ENCODE assay signal across 8 mouse cellular contexts in the genomic region with DNA sequence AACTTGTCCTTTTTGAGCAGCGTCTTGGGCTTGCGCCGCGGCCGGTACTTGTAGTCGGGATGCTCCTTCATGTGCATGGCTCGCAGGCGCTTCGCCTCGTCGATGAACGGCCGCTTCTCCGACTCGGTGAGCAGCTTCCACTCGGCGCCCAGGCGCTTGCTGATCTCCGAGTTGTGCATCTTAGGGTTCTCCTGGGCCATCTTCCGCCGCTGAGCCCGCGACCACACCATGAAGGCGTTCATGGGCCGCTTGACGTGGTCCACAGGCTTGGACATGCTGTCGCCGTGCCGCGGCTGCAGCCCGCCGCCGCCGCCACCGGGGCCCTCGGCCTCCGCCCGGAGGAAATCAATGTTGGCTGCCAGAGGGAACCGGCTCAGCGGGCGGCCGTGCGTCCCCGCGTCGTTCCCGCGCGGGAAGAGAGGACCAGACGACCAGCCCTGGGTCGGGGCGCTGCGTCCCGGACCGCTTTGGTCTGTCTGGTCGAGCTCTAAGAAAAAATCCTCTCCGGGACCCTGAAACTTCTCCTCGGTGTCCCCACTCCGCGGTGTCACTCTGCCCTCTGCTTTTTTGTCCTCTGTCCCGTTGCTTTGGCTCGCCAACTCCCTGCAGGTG. TPM values are rescaled to one million over a fixed set of nuclear protein-coding genes. Genes with fewer than 3 reads are reported as not detected.
DNase-seq lines count a peak whose midpoint lies in the region; TF ChIP-seq lines count a peak whose summit lies in the region.

No protein-coding gene starts in this region.

- intact Hi-C loops in heart, postnatal 36 days (cut with DNase I): loop anchor here (5.0 to 10.0 kb wide), 3 partner anchors 53 to 699 kb away; a partner anchor contains a TSS

- peak; percentile 9 to 57 for DNase-seq in adrenal gland, adult (ENCODE audit: inconsistent age in 2 of 2, low spot score in 1 of 2)
- no peak for DNase-seq in adrenal gland, adult 8-10 months
- DNase-seq in right cerebral cortex, postnatal 4 days: peak; percentile 39
- no peak for DNase-seq in right cerebral cortex, adult 18-20 months
- DNase-seq in heart, postnatal 36 days: peak; percentile 18 to 43
- peak; percentile 15 for DNase-seq in liver
- DNase-seq in layer of hippocampus, postnatal 25 days (ENCODE audit: extremely low spot score in 1 of 2, low spot score in 1 of 2): no peak

- H3K27me3 ChIP-seq in small intestine, adult 2 months (ENCODE audit: control insufficient read depth, insufficient read depth, low read length): peaks cover 75% of the 10 kb centered on the region

- no peak for TF ChIP-seq CTCF in small intestine, adult 2 months (IDR thresholded peaks at IDR 0.05; ENCODE audit: extremely low read depth, insufficient read length, insufficient replicate concordance, low read depth, low read length)

- H3K4me1 ChIP-seq in small intestine, adult 2 months (ENCODE audit: control insufficient read depth, insufficient read depth, insufficient read length, low read length): peaks cover 22% of the 10 kb centered on the region

- H3K36me3 ChIP-seq in small intestine, adult 2 months (ENCODE audit: control insufficient read depth, insufficient read depth, low read length): no peaks in the 10 kb centered on the region

- no peak for TF ChIP-seq POLR2A in small intestine, adult 2 months (IDR thresholded peaks at IDR 0.05; ENCODE audit: low read depth, low read length)

- H3K27ac ChIP-seq in small intestine, adult 2 months (ENCODE audit: insufficient read depth, low read depth, low read length): no peak overlapping the region

- 1% methylated on average over 62 of the region's 62 CpGs for WGBS in small intestine, adult 2 months

- peak overlapping the region; percentile 59 for H3K4me3 ChIP-seq in small intestine, adult 2 months (ENCODE audit: low read depth, low read length)

RNA-seq across cellular contexts. Expression of a gene that starts 1.4 kb away (rescaled TPM):
- total RNA-seq in adrenal gland, adult 8-10 months (2022): under 1 TPM in 3 of 4 experiments, not detected in 1; 0.09 to 0.17 (median 0.17) TPM
- total RNA-seq in heart, postnatal 36 days (2021): not detected
- 0.06 and 5.2 TPM in 2 replicates for polyA plus RNA-seq in small intestine, adult 2 months (2012; rRNA removed)
- total RNA-seq in layer of hippocampus, postnatal 25 days (2021): 10 to 100 TPM in 1 of 2 experiments, 1 to 10 TPM in 1; 9.9 to 11.6 TPM

RNA-seq across cellular contexts. Expression of a gene that starts 31.3 kb away (rescaled TPM):
- total RNA-seq in adrenal gland, adult 8-10 months (2022): not detected
- total RNA-seq in heart, postnatal 36 days (2021): not detected
- not detected in 2 replicates for polyA plus RNA-seq in small intestine, adult 2 months (2012; rRNA removed)
- not detected for total RNA-seq in layer of hippocampus, postnatal 25 days (2021)

Comparison
In these comparisons a context has a peak if more than half of its experiments do, and no peak if none do; other contexts are left out.
1. DNase-seq: peak in adrenal gland, adult (2 of 2), right cerebral cortex, postnatal 4 days (single experiment), heart, postnatal 36 days (2 of 2) and liver (single experiment); none in adrenal gland, adult 8-10 months (single experiment), right cerebral cortex, adult 18-20 months (single experiment) and layer of hippocampus, postnatal 25 days (0 of 2).
2. RNA of a gene that starts 1.4 kb away (total RNA-seq): 9.9 to 11.6 TPM in layer of hippocampus, postnatal 25 days; 0.09 to 0.17 TPM in adrenal gland, adult 8-10 months and not detected in heart, postnatal 36 days; every median in the first group is over 4 times any median in the second.